ENCODE assay signal across 20 mouse cellular contexts in genomic region chr6:100094653-100095217, GRCm38 (mm10).
DNase-seq lines count a peak whose midpoint lies in the region; ATAC-seq lines count a peak whose summit lies in the region.
"Had no signal": no experiment of that assay in that cellular context is flagged by ENCODE, and none has a peak within 500 bp of the region (broad histone marks: within the 10 kb centered on the region; RNA-seq: fewer than 3 reads in every experiment).

No protein-coding gene starts in this region.

- peak; percentile 44; the same call in 1 of the 2 replicates for ATAC-seq in kidney, embryonic 15.5 days (replicated peaks; ENCODE audit: low FRiP score)
- ATAC-seq in erythroid progenitor cell, adult 5-6 weeks (replicated peaks; ENCODE audit: low FRiP score, poor library complexity, severe bottlenecking): peak; percentile 91
- peak; percentile 71 for ATAC-seq in megakaryocyte progenitor cell, adult 5-6 weeks (replicated peaks; ENCODE audit: poor library complexity)
- ATAC-seq: CD4-positive, CD25-positive, alpha-beta regulatory T cell, adult 4 months; intestine, postnatal 0 days; lung, postnatal 0 days had no signal

- no peak overlapping the region for H3K4me2 ChIP-seq in kidney, embryonic 15.5 days
- H3K4me2 ChIP-seq: hindbrain, embryonic 14.5 days; limb, embryonic 13.5 days; neural tube, embryonic 15.5 days had no signal

- H3K4me3 ChIP-seq in kidney, embryonic 15.5 days (replicated peaks): no peak overlapping the region
- H3K4me3 ChIP-seq: forebrain, embryonic 10.5 days; limb, embryonic 13.5 days; neural tube, embryonic 15.5 days had no signal

- peaks cover 16% of the 10 kb centered on the region; the same call in 1 of the 2 replicates for H3K4me1 ChIP-seq in kidney, embryonic 15.5 days
- H3K4me1 ChIP-seq: forebrain, embryonic 10.5 days had no signal

- 92% methylated on average over 6 of the region's 6 CpGs for WGBS in kidney, embryonic 15.5 days

- peaks cover 42% of the 10 kb centered on the region for H3K27me3 ChIP-seq in kidney, embryonic 15.5 days

- H3K9ac ChIP-seq in kidney, embryonic 15.5 days: no peak overlapping the region
- H3K9ac ChIP-seq: hindbrain, embryonic 14.5 days; limb, embryonic 13.5 days; neural tube, embryonic 15.5 days had no signal

- DNase-seq in kidney, postnatal 10 days: no peak
- DNase-seq in c-Kit-positive CD71-positive TER-119-positive erythroid progenitor cells, embryonic 14.5 days (ENCODE audit: low spot score): peak; percentile 27
- DNase-seq in adipocyte (ENCODE audit: low spot score): no peak
- no peak for DNase-seq in adrenal gland, postnatal 10 days
- no peak for DNase-seq in gastrocnemius, adult 8-10 months (ENCODE audit: low spot score in 2 of 2)
- DNase-seq: adrenal gland, postnatal 25 days; cerebellum, postnatal 36 days; kidney, postnatal 25 days; layer of hippocampus, adult 9-11 months; thymus, adult 18-20 months had no signal

- no peaks in the 10 kb centered on the region for H3K36me3 ChIP-seq in kidney, embryonic 15.5 days
- H3K36me3 ChIP-seq: forebrain, embryonic 10.5 days; limb, embryonic 13.5 days; neural tube, embryonic 15.5 days had no signal

- no peak overlapping the region for H3K27ac ChIP-seq in kidney, embryonic 15.5 days
- H3K27ac ChIP-seq: forebrain, embryonic 10.5 days; hindbrain, embryonic 14.5 days; limb, embryonic 13.5 days; neural tube, embryonic 15.5 days had no signal

- H3K9me3 ChIP-seq in kidney, embryonic 15.5 days (replicated peaks): no peaks in the 10 kb centered on the region
- H3K9me3 ChIP-seq: forebrain, embryonic 10.5 days; limb, embryonic 13.5 days; neural tube, embryonic 15.5 days had no signal
